Mouse (Mus musculus): ENCODE measurements around the gene Msmp. TPM values are rescaled to one million over a fixed set of nuclear protein-coding genes. Genes with fewer than 3 reads are reported as not detected.

Msmp gene
- total RNA-seq, 2 experiments from 2014 or later = 0.54 TPM; not detected in 1

GRCm38 (mm10) chr4:43593453-43593852, 9.2 kb upstream of the Msmp start:
- no peak for DNase-seq

DNA sequence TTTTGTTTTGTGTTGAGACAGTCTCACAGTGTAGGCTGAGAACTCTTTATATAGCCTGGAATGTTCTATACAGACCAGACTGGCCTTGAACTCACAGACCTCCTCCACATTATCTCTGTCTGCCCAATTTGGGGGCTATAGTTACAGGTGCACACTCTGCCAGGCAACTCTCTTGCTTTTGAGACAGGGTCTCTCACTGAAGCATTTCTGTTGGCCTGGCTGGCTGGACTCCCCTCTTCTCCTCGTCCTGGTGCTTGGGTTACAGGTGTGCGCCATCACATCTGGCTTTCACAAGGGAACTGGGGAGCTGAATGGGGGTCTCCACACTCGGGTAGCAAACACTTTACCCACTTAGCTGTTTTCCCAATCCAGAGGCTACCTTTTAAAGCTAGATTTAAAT, 7.7 kb upstream of the Msmp start:
- no peak for DNase-seq

DNA sequence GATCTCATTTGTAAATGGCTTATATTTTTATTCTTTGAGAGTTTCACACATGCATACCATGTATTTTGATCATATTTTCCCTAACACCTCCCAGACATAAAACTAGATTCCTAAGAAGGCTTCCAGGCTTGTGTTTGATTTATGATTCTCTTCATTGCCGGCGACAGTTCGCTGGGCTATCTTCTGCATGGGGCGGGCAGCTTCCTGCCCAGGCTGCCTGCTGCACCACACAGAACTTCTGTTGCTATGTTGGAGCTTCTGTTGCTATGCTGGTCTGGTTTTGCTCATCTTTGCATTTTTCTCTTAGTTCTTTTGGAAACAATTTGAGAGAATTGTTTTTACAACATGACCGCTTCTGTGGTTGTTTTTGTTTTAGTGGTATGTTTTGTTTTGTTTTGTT, 7.2 kb upstream of the Msmp start:
- no peak for DNase-seq

DNA sequence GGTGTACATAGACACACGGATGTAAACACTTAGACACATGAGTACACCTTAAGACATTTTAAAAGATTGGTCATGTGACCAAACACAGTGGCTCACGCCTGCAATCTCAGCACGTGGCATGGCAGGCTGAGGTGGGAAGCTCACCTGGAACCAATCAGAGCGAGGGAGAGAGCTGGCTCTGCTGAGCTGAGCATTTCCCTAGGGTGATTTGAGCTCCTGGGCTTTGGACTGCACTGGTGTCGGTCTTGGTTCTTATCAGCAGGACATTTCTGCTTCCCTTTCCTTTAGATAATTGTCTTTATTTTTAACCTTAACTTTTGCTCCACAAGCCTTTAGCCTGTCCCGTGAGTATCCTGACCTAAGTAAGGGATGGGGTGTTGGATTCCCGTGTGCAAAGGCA, 3.4 kb upstream of the Msmp start:
- peak; percentile 30 to 73 for DNase-seq

GRCm38 (mm10) chr4:43586411-43586810, 2.1 kb upstream of the Msmp start:
- peak; percentile 61 to 86 for DNase-seq

- no peak for DNase-seq
These were observed 1.4 kb upstream of the Msmp start for GRCm38 (mm10) chr4:43585682-43586081.

DNA sequence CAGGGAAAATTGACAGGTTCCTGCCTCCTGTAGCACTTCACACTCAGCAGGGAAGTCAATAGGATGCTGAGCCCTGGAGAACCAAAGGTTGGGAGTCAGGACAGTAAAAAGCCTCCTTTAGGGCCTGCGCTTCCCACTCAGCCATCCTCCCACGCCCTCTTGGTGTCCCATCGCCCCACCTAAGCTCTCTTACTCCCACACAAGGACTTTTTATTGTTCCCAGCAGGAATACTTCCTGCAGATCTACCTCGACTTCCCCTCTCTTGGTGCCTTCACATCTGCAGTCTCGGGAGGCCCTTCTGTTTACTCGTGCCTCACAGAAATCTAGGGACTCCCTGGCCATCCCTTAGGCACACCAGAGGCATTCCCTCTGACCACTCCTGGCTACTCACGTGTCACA, 873 bp downstream of the Msmp start:
- DNase-seq = peak in 1 of 2 experiments; percentile 12

DNA sequence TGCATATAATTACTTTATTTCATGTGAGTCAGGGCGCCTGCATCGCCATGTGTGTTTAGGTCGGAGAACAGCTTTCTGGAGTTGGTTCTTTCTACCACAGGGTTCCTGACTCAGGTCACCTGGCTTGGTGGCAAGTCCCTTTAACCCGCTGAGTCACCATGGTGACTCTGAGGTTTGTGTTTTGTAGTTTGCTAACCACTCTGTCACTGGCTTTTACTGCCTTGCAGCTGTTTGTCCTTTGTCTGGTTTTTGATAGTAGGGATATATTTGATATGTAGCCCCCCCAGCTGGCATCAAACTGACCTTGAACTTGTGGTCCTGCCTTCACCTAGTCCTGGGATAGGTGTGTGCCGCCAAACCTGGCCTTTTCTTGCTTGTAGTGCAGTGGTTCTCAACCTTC, 2.1 kb downstream of the Msmp start:
- no peak for DNase-seq

- no peak for DNase-seq
These were observed 2.9 kb downstream of the Msmp start for GRCm38 (mm10) chr4:43581381-43581780.

DNA sequence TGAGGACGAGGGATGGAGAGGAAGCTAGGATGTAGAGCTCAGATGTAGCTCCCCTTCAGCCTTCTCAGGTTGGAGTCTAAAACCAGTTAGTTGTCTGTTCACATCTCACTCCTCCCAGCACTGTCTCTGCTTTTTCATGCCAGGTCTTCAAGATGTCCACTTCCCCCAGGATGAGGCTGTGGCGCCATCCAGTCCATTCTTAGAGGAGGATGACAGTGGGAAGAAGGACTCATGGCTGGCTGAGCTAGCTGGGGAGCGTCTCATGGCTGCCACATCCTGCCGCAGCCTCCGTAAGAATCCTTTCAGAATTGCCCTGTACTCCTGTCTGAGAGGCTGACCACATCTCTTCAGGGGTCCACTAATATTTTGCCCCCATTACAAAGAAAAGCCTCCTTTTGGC, 3.6 kb downstream of the Msmp start:
- no peak for DNase-seq

DNA sequence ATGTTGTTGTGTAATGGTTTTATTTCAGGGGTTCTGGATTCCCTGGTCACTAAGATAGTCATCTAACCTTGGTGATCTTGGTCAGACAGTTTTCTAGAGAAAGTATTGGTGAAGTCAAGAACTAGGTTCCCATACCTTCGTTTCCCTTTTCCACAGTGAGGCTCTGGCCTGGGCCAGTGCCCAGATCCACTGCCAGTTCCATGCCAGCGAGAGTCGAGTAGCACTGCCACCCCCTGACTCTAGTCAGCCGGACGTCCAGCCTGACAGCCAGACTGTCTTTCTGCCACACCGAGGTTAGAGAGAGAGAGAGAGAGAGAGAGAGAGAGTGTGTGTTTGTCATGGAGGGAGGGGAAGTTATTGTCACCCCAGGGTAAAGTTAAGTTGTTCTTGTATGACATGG, 4.6 kb downstream of the Msmp start:
- no peak for DNase-seq

DNA sequence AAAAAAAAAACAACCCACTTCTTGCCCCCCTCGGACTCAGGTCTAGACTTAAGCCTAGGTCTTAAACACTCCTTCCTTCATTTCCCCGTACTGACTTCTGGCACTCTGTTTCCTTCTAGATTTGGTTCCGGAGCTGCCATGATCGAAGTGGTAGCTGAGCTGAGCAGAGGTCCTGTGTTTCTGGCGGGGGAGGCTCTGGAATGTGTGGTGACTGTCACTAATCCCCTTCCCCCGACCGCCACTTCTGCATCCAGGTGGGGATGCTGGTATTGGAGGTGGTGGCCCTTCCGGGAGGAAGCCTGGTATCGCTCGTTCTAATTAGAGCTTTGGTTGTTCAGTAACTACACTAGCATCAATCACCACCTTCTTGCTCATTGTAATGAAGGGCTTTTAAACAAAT, 5.0 kb downstream of the Msmp start:
- peak in 1 of 2 experiments; percentile 15 for DNase-seq

GRCm38 (mm10) chr4:43578376-43579204, 5.7 kb downstream of the Msmp start, which contains the start of the genes Rgp1 and Gba2:
Gene Rgp1, plus strand, starts transcription at chr4:43578715.
Gene Gba2, minus strand, starts transcription at chr4:43578873.
- DNase-seq = peak; percentile 91 to 95

DNA sequence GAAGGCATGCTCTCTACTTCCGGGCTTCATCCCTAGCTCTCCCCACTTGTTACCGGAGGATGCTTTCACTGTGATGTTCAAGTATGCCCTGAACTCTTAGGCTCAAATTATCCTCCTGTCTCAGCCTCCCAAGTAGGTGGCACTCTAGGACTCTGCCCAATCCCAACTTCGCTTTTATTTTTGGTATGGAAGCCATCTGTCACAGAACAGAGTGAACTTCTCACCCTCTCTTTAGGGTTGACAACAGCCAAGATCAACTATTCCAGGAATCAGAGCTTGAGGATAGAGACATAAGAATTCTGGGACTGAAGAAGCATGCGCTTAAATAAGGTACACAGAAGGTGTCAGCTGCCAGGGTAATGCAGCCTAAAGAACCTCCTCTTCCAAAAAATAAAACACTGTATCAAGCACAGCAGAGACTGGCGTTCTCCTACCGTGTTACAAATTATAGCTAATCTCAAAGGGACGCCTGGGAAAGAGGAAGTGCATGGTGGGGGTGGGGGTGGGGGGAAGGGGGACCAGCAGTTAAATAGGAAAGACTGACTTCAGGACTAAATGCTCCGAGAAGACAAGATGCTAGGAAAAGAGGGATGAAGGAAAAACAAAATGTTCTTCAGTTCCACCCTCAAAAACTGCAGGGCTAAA, 6.9 kb downstream of the Msmp start:
- no peak for DNase-seq

- no peak for DNase-seq
These were observed 8.9 kb downstream of the Msmp start for GRCm38 (mm10) chr4:43575356-43575755.

GRCm38 (mm10) chr4:43573561-43573960, 10.7 kb downstream of the Msmp start:
- peak in 1 of 2 experiments; percentile 56 for DNase-seq

- DNase-seq = no peak
These were observed 12.8 kb downstream of the Msmp start for GRCm38 (mm10) chr4:43571395-43572045.

DNA sequence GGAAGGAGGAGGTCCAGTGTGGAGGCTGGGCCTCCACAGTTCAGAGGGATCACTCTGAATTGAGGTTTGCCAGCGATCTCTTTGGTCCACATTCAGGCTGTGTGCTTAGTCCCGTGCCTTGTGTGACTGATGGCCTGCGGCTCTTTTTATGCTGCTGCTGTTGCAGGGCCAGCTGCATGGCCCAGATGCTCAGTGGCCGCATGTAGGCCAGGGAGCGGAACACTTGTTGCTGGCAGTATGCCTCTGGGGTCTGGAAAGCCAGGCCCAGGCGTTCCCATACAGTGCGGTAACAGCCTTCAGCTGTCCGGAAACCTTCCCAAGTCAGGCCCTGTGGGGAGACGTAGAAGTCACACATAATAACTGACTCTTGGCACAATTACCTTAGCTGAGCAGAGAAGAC, 17.2 kb downstream of the Msmp start:
- DNase-seq = no peak

GRCm38 (mm10) chr4:43564231-43564630, 20.1 kb downstream of the Msmp start:
- no peak for DNase-seq

- no peak for DNase-seq
These were observed 20.8 kb downstream of the Msmp start for GRCm38 (mm10) chr4:43563601-43563875.

GRCm38 (mm10) chr4:43562769-43563600, 21.3 kb downstream of the Msmp start:
- DNase-seq = no peak

- DNase-seq = peak; percentile 97 to 98
These were observed 22.1 kb downstream of the Msmp start, which contains the start of the genes Creb3 and Tln1 for GRCm38 (mm10) chr4:43561997-43562768. Gene Creb3, plus strand, starts transcription at chr4:43562332. Gene Tln1, minus strand, starts transcription at chr4:43562691.

Data from heart, adult 18-20 months (tissue).